ENCODE assay signal across 7 mouse cellular contexts in genomic region chr19:45007425-45008191, GRCm38 (mm10). TPM values are rescaled to one million over a fixed set of nuclear protein-coding genes. Genes with fewer than 3 reads are reported as not detected.
A peak's percentile ranks its signal among the peaks of the same experiment; 100 is the strongest.
DNase-seq lines count a peak whose midpoint lies in the region; ATAC-seq and TF ChIP-seq lines count a peak whose summit lies in the region.

No protein-coding gene starts in this region.

- no peak for ATAC-seq in hindbrain, embryonic 13.5 days (ENCODE audit: low FRiP score)
- no peak for ATAC-seq in liver, embryonic 11.5 days (replicated peaks; ENCODE audit: low FRiP score)

- H3K27me3 ChIP-seq in E14TG2a.4 (ENCODE audit: insufficient read depth, low read length) = no peaks in the 10 kb centered on the region
- H3K27me3 ChIP-seq in MEL (ENCODE audit: control insufficient read depth in 1 of 2, insufficient read depth in 2 of 2, low read length in 2 of 2) = no peaks in the 10 kb centered on the region
- H3K27me3 ChIP-seq in hindbrain, embryonic 13.5 days = no peaks in the 10 kb centered on the region
- H3K27me3 ChIP-seq in liver, embryonic 11.5 days (replicated peaks; ENCODE audit: control insufficient read depth, insufficient read depth, low read length) = no peaks in the 10 kb centered on the region

- H3K4me1 ChIP-seq in E14TG2a.4 (replicated peaks; ENCODE audit: low read depth, low read length) (peaks cover 83% of the 10 kb centered on the region), MEL (ENCODE audit: control insufficient read depth in 1 of 2, insufficient read depth in 2 of 2, low read length in 2 of 2) (peaks cover 3 to 26% of the 10 kb centered on the region in 2 experiments)
- H3K4me1 ChIP-seq in hindbrain, embryonic 13.5 days (replicated peaks) = peaks cover 47% of the 10 kb centered on the region
- H3K4me1 ChIP-seq in liver, embryonic 11.5 days (replicated peaks; ENCODE audit: control insufficient read depth, insufficient read depth, low read length) = peaks cover 20% of the 10 kb centered on the region

- intact Hi-C loops in gastrocnemius, postnatal 14 days (cut with DNase I; ENCODE audit: low total_unique reads) = no loop called here

- no peak for TF ChIP-seq RAD21 in MEL (IDR thresholded peaks at IDR 0.05; ENCODE audit: low read depth, low read length)

- DNase-seq in MEL (ENCODE audit: low read depth, low spot score) = no peak
- DNase-seq in liver, embryonic 11.5 days (ENCODE audit: low spot score) = no peak
- DNase-seq in urinary bladder, postnatal 10 days (ENCODE audit: low spot score) = no peak
- DNase-seq in gastrocnemius, postnatal 14 days = no peak
- no peak for DNase-seq in thymus, adult 18-20 months

- peak overlapping the region; percentile 99 for H3K4me2 ChIP-seq in hindbrain, embryonic 13.5 days
- H3K4me2 ChIP-seq in liver, embryonic 11.5 days = peak overlapping the region; percentile 87

- no peaks in the 10 kb centered on the region for H3K9me3 ChIP-seq in E14TG2a.4 (ENCODE audit: low read length)
- H3K9me3 ChIP-seq in MEL (replicated peaks; ENCODE audit: insufficient read depth, low read length) = no peaks in the 10 kb centered on the region
- no peaks in the 10 kb centered on the region for H3K9me3 ChIP-seq in hindbrain, embryonic 13.5 days
- no peaks in the 10 kb centered on the region for H3K9me3 ChIP-seq in liver, embryonic 11.5 days (ENCODE audit: control insufficient read depth, low read length)

- H3K4me3 ChIP-seq in E14TG2a.4 (replicated peaks; ENCODE audit: low read length) (peak overlapping the region; percentile 99), MEL (ENCODE audit: control insufficient read depth in 1 of 2, insufficient read depth in 1 of 2, low read depth in 2 of 2, low read length in 2 of 2) (peak overlapping the region; percentile 91 to 96)
- peak overlapping the region; percentile 95 for H3K4me3 ChIP-seq in hindbrain, embryonic 13.5 days
- H3K4me3 ChIP-seq in liver, embryonic 11.5 days (ENCODE audit: low read depth, low read length) = peak overlapping the region; percentile 96

- peaks cover 36% of the 10 kb centered on the region for H3K79me2 ChIP-seq in MEL (ENCODE audit: control insufficient read depth, insufficient read depth, low read length, poor library complexity)

- WGBS in hindbrain, embryonic 13.5 days = 91% methylated on average over 20 of the region's 20 CpGs
- 84% methylated on average over 20 of the region's 20 CpGs for WGBS in liver, embryonic 11.5 days

- H3K27ac ChIP-seq in MEL (ENCODE audit: control insufficient read depth, low read depth, low read length) = no peak overlapping the region
- H3K27ac ChIP-seq in hindbrain, embryonic 13.5 days = peak overlapping the region; percentile 81; the same call in 1 of the 2 replicates
- 0 out of 2 replicates have a peak overlapping the region, but pooled peaks have one; percentile 55 for H3K27ac ChIP-seq in liver, embryonic 11.5 days (ENCODE audit: low read depth, low read length)

- TF ChIP-seq EP300 in MEL (IDR thresholded peaks at IDR 0.05; ENCODE audit: low read depth in 1 of 2, low read length in 2 of 2) = no peak

- H3K36me3 ChIP-seq in E14TG2a.4 (ENCODE audit: insufficient read depth, low read length) = peaks cover 82% of the 10 kb centered on the region
- H3K36me3 ChIP-seq in MEL (ENCODE audit: control insufficient read depth in 1 of 2, insufficient read depth in 2 of 2, low read length in 2 of 2) = peaks cover 5 to 22% of the 10 kb centered on the region in 2 experiments
- peaks cover 57% of the 10 kb centered on the region for H3K36me3 ChIP-seq in hindbrain, embryonic 13.5 days
- peaks cover 46% of the 10 kb centered on the region for H3K36me3 ChIP-seq in liver, embryonic 11.5 days (ENCODE audit: control insufficient read depth, insufficient read depth, low read length)

- peak overlapping the region; percentile 92 for H3K9ac ChIP-seq in MEL (ENCODE audit: control insufficient read depth, low read depth, low read length, poor library complexity, severe bottlenecking)
- H3K9ac ChIP-seq in hindbrain, embryonic 13.5 days = peak overlapping the region; percentile 89; the same call in 1 of the 2 replicates
- H3K9ac ChIP-seq in liver, embryonic 11.5 days (ENCODE audit: low read depth, low read length) = peak overlapping the region; percentile 82

- TF ChIP-seq CTCF in E14TG2a.4 (conservative IDR thresholded peaks at IDR 0.05; ENCODE audit: low read length) (no peak), MEL (IDR thresholded peaks at IDR 0.05 in 2 of 3, conservative IDR thresholded peaks at IDR 0.05 in 1 of 3; ENCODE audit: control insufficient read depth in 1 of 3, insufficient read depth in 1 of 3, low read depth in 2 of 3, low read length in 3 of 3, poor library complexity in 1 of 3, severe bottlenecking in 1 of 3) (no peak)

- TF ChIP-seq POLR2A in MEL (IDR thresholded peaks at IDR 0.05; ENCODE audit: control insufficient read depth in 1 of 2, insufficient read depth in 1 of 2, low read depth in 1 of 2, low read length in 2 of 2, poor library complexity in 1 of 2) = no peak

TF ChIP-seq in MEL, 35 proteins besides CTCF, POLR2A, EP300 and RAD21:
- TF ChIP-seq GATA1 (IDR thresholded peaks at IDR 0.05; ENCODE audit: low read depth, low read length) = 0 out of 2 replicates have a peak, but pooled peaks have one; percentile 23
- no peak for TF ChIP-seq MEF2A (IDR thresholded peaks at IDR 0.05; ENCODE audit: extremely low read depth, insufficient replicate concordance, low read depth, low read length, poor library complexity, severe bottlenecking)

RNA-seq across cellular contexts. Expression of gene Mrpl43, which starts 1.4 kb away (rescaled TPM):
- 136 and 145 TPM in 2 replicates for total RNA-seq in MEL (2012; rRNA removed)
- 100 to 1,000 TPM in 1 of 2 experiments, not detected in 1; 136 TPM for polyA plus RNA-seq in MEL (2012; ENCODE audit: insufficient read depth in 1 of 2, insufficient read length in 2 of 2, low read depth in 1 of 2, low replicate concordance in 2 of 2, missing spikeins in 1 of 2)
- 91.6 and 93.6 TPM in 2 replicates for polyA plus RNA-seq in hindbrain, embryonic 13.5 days (2015; fragmentation: Nextera tagmentation; extraction: Ambion mirVana)
- polyA plus RNA-seq in liver, embryonic 11.5 days (2014; fragmentation: Nextera tagmentation; extraction: Ambion mirVana) = 62.2 and 65.3 TPM in 2 replicates
- 10 to 100 TPM; 32.9 to 35.4 TPM for total RNA-seq in gastrocnemius, postnatal 14 days (2021)

RNA-seq across cellular contexts. Expression of gene Twnk, which starts 2.1 kb away (rescaled TPM):
- 35.9 and 37.5 TPM in 2 replicates for total RNA-seq in MEL (2012; rRNA removed)
- polyA plus RNA-seq in MEL (2012; ENCODE audit: insufficient read depth in 1 of 2, insufficient read length in 2 of 2, low read depth in 1 of 2, low replicate concordance in 2 of 2, missing spikeins in 1 of 2) = 10 to 100 TPM in 1 of 2 experiments, not detected in 1; 55.6 TPM
- polyA plus RNA-seq in hindbrain, embryonic 13.5 days (2015; fragmentation: Nextera tagmentation; extraction: Ambion mirVana) = 16.0 and 17.0 TPM in 2 replicates
- 24.9 and 25.1 TPM in 2 replicates for polyA plus RNA-seq in liver, embryonic 11.5 days (2014; fragmentation: Nextera tagmentation; extraction: Ambion mirVana)
- total RNA-seq in gastrocnemius, postnatal 14 days (2021) = 10 to 100 TPM; 14.5 to 15.9 TPM

RNA-seq across cellular contexts. Expression of gene Lzts2, which starts 6.6 kb away (rescaled TPM):
- total RNA-seq in MEL (2012; rRNA removed) = 4.0 and 4.2 TPM in 2 replicates
- polyA plus RNA-seq in MEL (2012; ENCODE audit: insufficient read depth in 1 of 2, insufficient read length in 2 of 2, low read depth in 1 of 2, low replicate concordance in 2 of 2, missing spikeins in 1 of 2) = 10 to 100 TPM in 1 of 2 experiments, not detected in 1; 13.1 TPM
- 23.4 and 24.1 TPM in 2 replicates for polyA plus RNA-seq in hindbrain, embryonic 13.5 days (2015; fragmentation: Nextera tagmentation; extraction: Ambion mirVana)
- polyA plus RNA-seq in liver, embryonic 11.5 days (2014; fragmentation: Nextera tagmentation; extraction: Ambion mirVana) = 28.6 and 31.4 TPM in 2 replicates
- total RNA-seq in gastrocnemius, postnatal 14 days (2021) = 10 to 100 TPM; 26.8 to 29.0 TPM

RNA-seq across cellular contexts. Expression of gene Sema4g, which starts 18.7 kb away (rescaled TPM):
- total RNA-seq in MEL (2012; rRNA removed) = 0.10 and 0.15 TPM in 2 replicates
- polyA plus RNA-seq in MEL (2012; ENCODE audit: insufficient read depth in 1 of 2, insufficient read length in 2 of 2, low read depth in 1 of 2, low replicate concordance in 2 of 2, missing spikeins in 1 of 2) = under 1 TPM in 1 of 2 experiments, not detected in 1; 0.47 TPM
- 19.2 and 19.9 TPM in 2 replicates for polyA plus RNA-seq in hindbrain, embryonic 13.5 days (2015; fragmentation: Nextera tagmentation; extraction: Ambion mirVana)
- polyA plus RNA-seq in liver, embryonic 11.5 days (2014; fragmentation: Nextera tagmentation; extraction: Ambion mirVana) = 4.7 and 4.9 TPM in 2 replicates
- 1 to 10 TPM in 1 of 2 experiments, under 1 TPM in 1; 0.73 to 1.3 TPM for total RNA-seq in gastrocnemius, postnatal 14 days (2021)

RNA-seq across cellular contexts. Expression of gene Pdzd7, which starts 37.9 kb away (rescaled TPM):
- total RNA-seq in MEL (2012; rRNA removed) = 0.08 and 0.10 TPM in 2 replicates
- under 1 TPM in 1 of 2 experiments, not detected in 1; 0.56 TPM for polyA plus RNA-seq in MEL (2012; ENCODE audit: insufficient read depth in 1 of 2, insufficient read length in 2 of 2, low read depth in 1 of 2, low replicate concordance in 2 of 2, missing spikeins in 1 of 2)
- polyA plus RNA-seq in hindbrain, embryonic 13.5 days (2015; fragmentation: Nextera tagmentation; extraction: Ambion mirVana) = 1.4 and 1.5 TPM in 2 replicates
- 0.09 TPM in 1 of 2 replicates, not detected in the other for polyA plus RNA-seq in liver, embryonic 11.5 days (2014; fragmentation: Nextera tagmentation; extraction: Ambion mirVana)
- 10 to 100 TPM in 1 of 2 experiments, 1 to 10 TPM in 1; 9.8 to 10.9 TPM for total RNA-seq in gastrocnemius, postnatal 14 days (2021)
